Mouse (Mus musculus): ENCODE measurements around the gene Psma3. TPM values are rescaled to one million over a fixed set of nuclear protein-coding genes. Genes with fewer than 3 reads are reported as not detected.
"Not testable (repeated sequence)": the region's sequence is repeated elsewhere in the genome, so short reads cannot be mapped to it uniquely, and the experiment has no call there.

Psma3 gene
- polyA plus RNA-seq, 1 experiment, result 288 TPM

GRCm38 (mm10) chr12:71001456-71001855, 27.0 kb downstream of the Psma3 start:
- DNase-seq (ENCODE audit: low spot score), result no peak

GRCm38 (mm10) chr12:71003760-71004426, 29.5 kb downstream of the Psma3 start:
- DNase-seq (ENCODE audit: low spot score), result no peak

DNA sequence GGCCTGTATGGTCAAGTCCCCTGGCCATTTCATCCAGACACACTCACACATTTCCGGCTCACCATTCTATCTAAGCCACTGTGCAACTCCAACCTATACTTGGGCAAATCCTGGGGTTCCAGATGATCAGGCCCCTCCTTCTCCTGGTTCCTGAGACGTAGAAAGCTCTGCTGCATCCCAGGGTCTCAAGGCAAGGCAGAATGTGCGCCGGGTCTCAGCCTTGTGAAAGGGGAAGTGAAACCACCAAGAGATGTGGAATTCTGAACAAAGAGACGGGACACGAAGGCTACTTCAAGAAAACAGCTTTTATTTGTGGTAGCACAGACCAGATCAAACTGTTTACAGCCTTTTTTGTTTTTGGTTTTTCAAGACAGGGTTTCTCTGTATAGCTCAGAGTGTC, 31.7 kb downstream of the Psma3 start:
- no peak for DNase-seq (ENCODE audit: low spot score)

- no peak for DNase-seq (ENCODE audit: low spot score)
Observed at GRCm38 (mm10) chr12:71006901-71007300, 32.5 kb downstream of the Psma3 start.

- no peak for DNase-seq (ENCODE audit: low spot score)
Observed at GRCm38 (mm10) chr12:71009769-71010168, 35.3 kb downstream of the Psma3 start.

DNA sequence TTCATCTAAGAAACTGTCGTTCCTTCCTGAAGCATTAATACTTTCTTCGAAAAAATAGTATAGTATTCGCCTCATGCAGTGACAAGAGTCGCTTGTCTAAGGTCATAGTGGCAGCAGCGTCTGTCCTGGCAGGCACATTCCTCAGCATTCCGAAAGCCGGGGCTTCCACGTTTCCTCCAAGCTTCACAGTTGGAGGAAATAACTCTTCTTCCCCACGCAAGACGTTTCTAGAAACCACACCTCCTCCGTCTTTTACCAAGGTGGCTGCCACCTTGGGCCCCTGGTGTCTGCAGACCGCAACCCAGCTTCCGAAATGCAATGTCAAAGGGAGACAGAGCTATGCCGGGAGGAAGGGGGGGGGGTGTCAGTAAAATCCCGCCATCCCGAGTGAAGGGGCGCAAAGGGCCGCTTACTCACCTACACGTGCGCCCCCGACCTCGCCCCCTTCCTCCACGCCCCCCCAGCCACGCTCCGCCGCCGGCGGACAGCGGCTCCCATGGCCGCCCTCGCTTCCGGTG, 40.5 kb downstream of the Psma3 start:
- no peak for DNase-seq (ENCODE audit: low spot score)

DNA sequence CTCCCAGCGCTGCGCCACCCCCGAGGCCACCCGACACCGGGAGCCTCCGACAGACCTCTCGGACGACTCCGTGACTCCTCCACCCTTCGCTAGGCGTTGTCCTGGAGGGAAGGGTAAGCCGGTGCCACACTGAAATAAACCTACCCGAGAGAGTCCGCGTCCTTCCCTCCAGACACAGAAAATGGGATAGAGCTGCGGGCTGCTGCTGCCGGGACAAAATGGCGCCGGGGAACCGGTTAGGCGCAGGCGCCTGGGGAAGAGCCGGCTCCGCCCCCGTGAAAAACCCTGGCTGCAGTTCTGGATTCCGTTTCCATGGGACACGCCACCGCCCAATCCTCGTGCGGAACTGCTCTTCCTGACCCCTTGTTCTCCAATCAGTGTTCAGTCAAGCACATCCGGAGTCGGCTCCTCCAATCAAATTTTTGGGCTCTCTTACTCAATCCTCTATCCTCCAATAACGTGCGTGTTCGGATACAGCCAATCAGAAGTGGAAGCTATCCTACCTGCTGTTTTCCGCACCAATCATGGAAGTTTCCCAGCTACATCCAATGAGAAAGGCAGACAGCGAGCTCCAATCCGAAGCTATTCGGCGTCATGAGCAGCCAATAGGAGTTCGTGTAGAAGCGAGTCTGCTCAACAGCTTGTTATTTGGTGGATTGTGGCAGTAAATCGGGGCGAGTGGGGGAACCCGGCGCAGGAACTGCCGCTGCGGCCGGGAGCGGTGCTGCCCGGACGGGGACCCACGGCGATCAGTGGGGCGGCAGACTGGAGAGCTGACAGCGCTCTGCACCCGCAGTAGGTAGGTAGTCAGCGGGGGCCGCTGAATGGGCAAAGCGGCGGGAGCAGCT, 41.2 kb downstream of the Psma3 start, which contains the start of gene Arid4a:
Arid4a (plus strand) TSS at position 628 of the 848 bp plus-strand sequence.
- peak; percentile 91 for DNase-seq (ENCODE audit: low spot score)

DNA sequence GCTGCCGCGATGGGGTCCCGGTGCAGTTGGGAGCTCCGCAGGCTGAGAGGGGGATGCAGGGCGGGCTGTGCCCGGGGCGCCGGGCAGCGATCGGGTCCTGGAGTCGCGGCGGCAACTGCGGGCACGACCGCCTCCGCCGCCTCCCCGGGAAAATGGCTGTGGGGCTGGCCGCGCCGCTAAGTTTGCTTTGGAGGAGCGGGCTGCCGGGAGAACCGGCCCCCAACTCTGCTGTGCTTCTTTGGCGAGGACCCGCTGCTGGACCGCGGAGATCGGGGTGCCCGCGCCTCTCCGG, 41.7 kb downstream of the Psma3 start:
- no peak for DNase-seq (ENCODE audit: low spot score)

DNA sequence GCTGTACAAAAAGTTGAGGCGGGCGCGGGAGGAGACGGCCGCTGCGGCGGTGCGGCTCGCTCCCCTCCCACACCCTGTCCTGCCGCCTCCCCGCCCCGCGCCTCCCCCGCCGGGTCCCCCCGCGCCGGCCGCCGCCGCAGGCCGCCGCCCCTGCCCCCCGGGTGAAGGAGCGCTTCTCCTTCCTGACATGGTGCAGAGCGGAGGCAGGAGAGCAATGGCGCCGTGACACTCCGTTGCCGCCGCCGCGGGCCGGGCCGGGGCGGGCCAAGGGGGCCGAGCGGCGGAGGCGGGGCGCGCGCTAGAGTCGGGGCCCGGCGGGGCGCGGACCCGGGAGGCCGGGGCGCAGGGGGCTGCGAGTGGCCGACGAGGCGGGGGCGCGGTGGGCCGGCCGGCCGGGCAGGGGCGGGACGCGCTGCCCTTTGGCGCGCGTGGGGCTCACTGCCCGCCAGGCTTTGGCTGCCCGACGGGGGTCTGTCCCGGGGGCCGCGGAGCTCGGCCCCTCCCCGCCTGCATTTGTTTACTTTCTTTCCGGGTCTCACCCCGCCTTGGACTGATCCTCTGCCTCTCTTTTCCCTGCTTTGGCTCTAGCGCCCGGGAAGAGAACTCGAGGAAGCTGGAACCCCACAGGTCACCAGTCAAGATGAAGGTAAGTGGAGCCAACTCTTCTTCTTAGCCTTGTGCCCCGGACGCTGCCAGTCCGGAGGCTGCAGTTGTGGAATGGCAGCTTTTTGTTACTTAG, 42.3 kb downstream of the Psma3 start:
- DNase-seq (ENCODE audit: low spot score), result peak; percentile 52

GRCm38 (mm10) chr12:71017242-71017571, 42.8 kb downstream of the Psma3 start:
- no peak for DNase-seq (ENCODE audit: low spot score)

- DNase-seq (ENCODE audit: low spot score), result no peak
Observed at GRCm38 (mm10) chr12:71017827-71018226, 43.4 kb downstream of the Psma3 start.

DNA sequence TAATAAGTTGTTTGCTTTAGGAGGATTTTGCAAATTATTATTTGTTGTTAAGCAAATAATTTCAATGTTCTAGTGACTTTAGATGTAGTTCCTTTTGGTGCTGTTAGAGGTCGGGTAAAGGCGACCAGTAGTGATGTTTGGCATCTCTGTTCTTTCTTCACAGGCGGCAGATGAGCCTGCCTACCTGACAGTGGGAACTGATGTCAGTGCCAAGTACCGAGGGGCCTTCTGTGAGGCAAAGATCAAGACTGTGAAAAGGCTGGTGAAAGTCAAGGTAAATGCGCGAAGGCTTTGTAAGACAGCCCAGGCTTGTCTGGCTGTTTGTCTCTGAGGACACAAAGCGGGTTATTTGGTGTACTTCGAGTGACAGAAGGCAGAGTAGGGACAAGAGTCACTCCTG, 44.8 kb downstream of the Psma3 start:
- no peak for DNase-seq (ENCODE audit: low spot score)

DNA sequence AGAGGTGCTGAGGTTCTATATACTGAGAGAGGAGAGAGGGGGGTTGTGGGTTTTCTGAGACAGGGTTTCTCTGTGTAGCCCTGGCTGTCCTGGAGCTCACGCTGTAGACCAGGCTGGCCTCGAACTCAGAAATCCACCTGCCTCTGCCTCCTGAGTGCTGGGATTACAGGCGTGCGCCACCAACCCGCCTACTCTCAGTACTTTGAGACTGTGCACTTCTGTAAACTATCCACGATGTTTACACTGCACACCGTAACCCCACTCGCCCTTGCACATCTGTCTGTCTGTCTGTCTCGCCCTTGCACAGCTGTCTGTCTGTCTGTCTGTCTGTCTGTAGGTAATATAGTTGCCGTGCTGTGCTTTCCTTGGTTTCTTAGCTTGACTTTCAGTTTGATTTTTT, 50.0 kb downstream of the Psma3 start:
- DNase-seq (ENCODE audit: low spot score), result no peak

DNA sequence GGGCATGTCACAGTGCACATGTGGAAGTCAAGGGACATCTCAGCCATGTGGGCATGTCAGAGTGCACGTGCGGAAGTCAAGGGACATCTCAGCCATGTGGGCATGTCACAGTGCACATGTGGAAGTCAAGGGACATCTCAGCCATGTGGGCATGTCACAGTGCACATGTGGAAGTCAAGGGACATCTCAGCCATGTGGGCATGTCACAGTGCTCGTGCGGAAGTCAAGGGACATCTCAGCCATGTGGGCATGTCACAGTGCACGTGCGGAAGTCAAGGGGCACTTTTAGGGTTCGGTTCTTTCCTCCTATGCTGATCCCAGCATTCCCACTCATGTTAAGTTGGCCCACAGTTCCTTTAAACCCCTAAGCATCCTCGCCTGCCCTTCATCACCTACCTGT, 53.8 kb downstream of the Psma3 start:
- DNase-seq (ENCODE audit: low spot score), result not testable (repeated sequence)

GRCm38 (mm10) chr12:71030260-71030659, 55.8 kb downstream of the Psma3 start:
- no peak for DNase-seq (ENCODE audit: low spot score)

- DNase-seq (ENCODE audit: low spot score), result no peak
Observed at GRCm38 (mm10) chr12:71030722-71031121, 56.3 kb downstream of the Psma3 start.

GRCm38 (mm10) chr12:71035826-71036225, 61.4 kb downstream of the Psma3 start:
- no peak for DNase-seq (ENCODE audit: low spot score)

GRCm38 (mm10) chr12:71036729-71037404, 62.4 kb downstream of the Psma3 start:
- no peak for DNase-seq (ENCODE audit: low spot score)

- DNase-seq (ENCODE audit: low spot score), result no peak
Observed at GRCm38 (mm10) chr12:71040462-71040861, 66.0 kb downstream of the Psma3 start.

- DNase-seq (ENCODE audit: low spot score), result no peak
Observed at GRCm38 (mm10) chr12:71042451-71042850, 68.0 kb downstream of the Psma3 start.

DNA sequence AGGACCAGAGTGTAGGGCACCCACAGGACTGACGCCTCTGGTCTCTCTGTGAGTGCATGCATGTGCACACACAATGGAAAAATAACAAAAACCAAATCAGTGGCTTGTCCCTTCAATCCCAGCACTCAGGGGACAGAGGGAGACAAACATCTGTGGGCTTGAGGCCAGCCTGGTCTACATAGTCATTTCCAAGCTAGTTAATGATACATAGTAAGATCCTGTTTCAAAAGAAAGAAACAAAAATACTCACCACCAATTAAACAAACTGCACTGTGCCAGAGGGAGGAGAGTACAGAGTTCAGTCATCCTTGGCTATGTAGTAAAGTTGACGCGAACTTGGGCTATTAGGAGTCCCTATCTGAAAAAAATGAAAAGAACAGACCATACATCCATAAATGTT, 69.2 kb downstream of the Psma3 start:
- DNase-seq (ENCODE audit: low spot score), result no peak

DNA sequence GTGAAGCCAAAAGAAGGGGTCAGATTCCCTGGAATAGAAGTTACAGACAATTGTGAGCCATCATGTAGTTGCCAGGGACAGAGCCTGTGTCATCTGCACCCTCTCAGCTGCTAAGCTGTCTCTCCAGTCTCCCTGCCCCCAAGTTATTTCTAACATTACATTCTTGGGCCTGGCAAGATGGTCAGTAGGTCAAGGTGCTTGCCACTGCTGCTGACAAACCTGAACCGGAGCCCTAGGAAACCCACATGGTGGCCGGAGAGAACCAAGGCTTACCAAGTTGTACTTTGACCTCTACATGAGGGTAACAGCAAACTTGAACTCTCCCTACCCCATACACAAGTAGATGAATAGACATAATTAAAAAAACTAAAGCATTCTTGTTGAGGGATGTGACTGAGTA, 70.1 kb downstream of the Psma3 start:
- no peak for DNase-seq (ENCODE audit: low spot score)
